Mouse (Mus musculus): ENCODE measurements around the gene Hp.

Hp gene

GRCm38 (mm10) chr8:109563881-109564280 is 15.1 kb downstream of the Hp start:
- no peak for DNase-seq

GRCm38 (mm10) chr8:109551663-109552062 is 27.3 kb downstream of the Hp start:
- no peak for DNase-seq

GRCm38 (mm10) chr8:109544049-109544448 is 34.9 kb downstream of the Hp start:
- no peak for DNase-seq

- no peak for DNase-seq
Observed at GRCm38 (mm10) chr8:109542748-109543519, 36.0 kb downstream of the Hp start.

GRCm38 (mm10) chr8:109542165-109542564 is 36.8 kb downstream of the Hp start:
- no peak for DNase-seq

- DNase-seq, result peak; percentile 53 to 73
Observed at GRCm38 (mm10) chr8:109536703-109537102, 42.3 kb downstream of the Hp start.

- DNase-seq, result peak in 1 of 2 experiments; percentile 17
Observed at GRCm38 (mm10) chr8:109535140-109535990, 43.6 kb downstream of the Hp start.
